11 mouse cellular contexts compared by ENCODE assay signal in genomic region chr2:104714254-104714691, GRCm38 (mm10). TPM values are rescaled to one million over a fixed set of nuclear protein-coding genes. Genes with fewer than 3 reads are reported as not detected.
DNase-seq lines count a peak whose midpoint lies in the region; ATAC-seq and TF ChIP-seq lines count a peak whose summit lies in the region.
"Had no signal": no experiment of that assay in that cellular context is flagged by ENCODE, and none has a peak within 500 bp of the region (broad histone marks: within the 10 kb centered on the region; RNA-seq: fewer than 3 reads in every experiment).

No protein-coding gene starts in this region.

- no peaks in the 10 kb centered on the region for H3K36me3 ChIP-seq in kidney, embryonic 14.5 days (ENCODE audit: control insufficient read depth, insufficient read depth, low read length)
- no peaks in the 10 kb centered on the region for H3K36me3 ChIP-seq in lung, postnatal 0 days (ENCODE audit: insufficient read depth, low read length)

- peaks cover 10% of the 10 kb centered on the region for H3K4me1 ChIP-seq in kidney, embryonic 14.5 days (ENCODE audit: control insufficient read depth, insufficient read depth, low read length)
- H3K4me1 ChIP-seq in lung, postnatal 0 days (ENCODE audit: insufficient read depth, low read depth, low read length), result no peaks in the 10 kb centered on the region

- no peak overlapping the region for H3K27ac ChIP-seq in kidney, embryonic 14.5 days (ENCODE audit: low read depth, low read length)
- no peak overlapping the region for H3K27ac ChIP-seq in lung, postnatal 0 days (ENCODE audit: low read length)

- no peak for ATAC-seq in kidney, embryonic 14.5 days (ENCODE audit: low FRiP score, low TSS enrichment)
- no peak for ATAC-seq in monocyte, adult 5-6 weeks (replicated peaks; ENCODE audit: insufficient number of reproducible peaks, low FRiP score, low TSS enrichment, poor library complexity, severe bottlenecking)
- no peak for ATAC-seq in lung, postnatal 0 days

- no peak overlapping the region for H3K4me2 ChIP-seq in kidney, embryonic 14.5 days (replicated peaks; ENCODE audit: low read depth, low read length)
- no peak overlapping the region for H3K4me2 ChIP-seq in lung, postnatal 0 days (replicated peaks; ENCODE audit: low read depth, low read length)

- no peak overlapping the region for H3K9ac ChIP-seq in kidney, embryonic 14.5 days (ENCODE audit: low read depth, low read length)
- H3K9ac ChIP-seq in lung, postnatal 0 days (replicated peaks; ENCODE audit: low read depth), result no peak overlapping the region

- no peaks in the 10 kb centered on the region for H3K27me3 ChIP-seq in kidney, embryonic 14.5 days (ENCODE audit: control insufficient read depth, insufficient read depth, low read length)
- no peaks in the 10 kb centered on the region for H3K27me3 ChIP-seq in lung, postnatal 0 days (replicated peaks; ENCODE audit: insufficient read depth, low read length)

- no peaks in the 10 kb centered on the region for H3K9me3 ChIP-seq in kidney, embryonic 14.5 days (ENCODE audit: control insufficient read depth, low read length)
- H3K9me3 ChIP-seq in lung, postnatal 0 days (ENCODE audit: low read length), result no peaks in the 10 kb centered on the region

- TF ChIP-seq EP300 in lung, postnatal 0 days (IDR thresholded peaks at IDR 0.05), result no peak

- DNase-seq in kidney, adult 11 months, result peak; percentile 60
- peak; percentile 69 to 72 for DNase-seq in cerebellum, adult 18-20 months
- peak; percentile 5 for DNase-seq in embryo, embryonic 10.5 days (ENCODE audit: low spot score)
- peak; percentile 46 to 62 for DNase-seq in kidney, postnatal 36 days
- DNase-seq in lung, postnatal 0 days (ENCODE audit: low spot score), result no peak
- DNase-seq: right cerebral cortex, postnatal 4 days had no signal

- no peak for TF ChIP-seq CTCF in lung, postnatal 0 days (IDR thresholded peaks at IDR 0.05)

- H3K4me3 ChIP-seq in kidney, embryonic 14.5 days (ENCODE audit: low read length), result no peak overlapping the region
- no peak overlapping the region for H3K4me3 ChIP-seq in lung, postnatal 0 days (ENCODE audit: low read depth, low read length)

- WGBS in kidney, embryonic 14.5 days, result 39% methylated on average over 15 of the region's 15 CpGs
- WGBS in lung, postnatal 0 days, result 40% methylated on average over 15 of the region's 15 CpGs

RNA-seq across cellular contexts. Expression of gene Pin1rt1, which starts 1.9 kb away (rescaled TPM):
- polyA plus RNA-seq in kidney, embryonic 14.5 days (2014; fragmentation: Nextera tagmentation; extraction: Ambion mirVana), result not detected in 2 replicates
- not detected in 3 replicates for total RNA-seq in monocyte, adult 5-6 weeks (2017)
- not detected in 2 replicates for polyA plus RNA-seq in lung, postnatal 0 days (2015; fragmentation: Nextera tagmentation; extraction: Ambion mirVana)
- total RNA-seq: left cerebral cortex, postnatal 14 days had no signal
- polyA plus RNA-seq: embryonic facial prominence, embryonic 11.5 days; neural tube, embryonic 11.5 days had no signal

RNA-seq across cellular contexts. Expression of gene Tcp11l1, which starts 2.3 kb away (rescaled TPM):
- polyA plus RNA-seq in kidney, embryonic 14.5 days (2014; fragmentation: Nextera tagmentation; extraction: Ambion mirVana), result 57.0 and 59.1 TPM in 2 replicates
- total RNA-seq in monocyte, adult 5-6 weeks (2017), result 2.6 to 5.0 TPM (median 3.4 TPM) in 3 replicates
- polyA plus RNA-seq in lung, postnatal 0 days (2015; fragmentation: Nextera tagmentation; extraction: Ambion mirVana), result 12.5 and 12.9 TPM in 2 replicates

RNA-seq across cellular contexts. Expression of gene Depdc7, which starts 28.4 kb away (rescaled TPM):
- 18.5 and 20.7 TPM in 2 replicates for polyA plus RNA-seq in kidney, embryonic 14.5 days (2014; fragmentation: Nextera tagmentation; extraction: Ambion mirVana)
- total RNA-seq in monocyte, adult 5-6 weeks (2017), result 0.75 to 3.1 TPM (median 0.87 TPM) in 3 replicates
- 2.2 and 2.7 TPM in 2 replicates for polyA plus RNA-seq in lung, postnatal 0 days (2015; fragmentation: Nextera tagmentation; extraction: Ambion mirVana)
